Mouse (Mus musculus): ENCODE measurements at regions not wholly inside any gene's neighbourhood (a gene's known extent, or its start where the extent isn't known, plus 50 kb on each side); places are given as distances from the start of the nearest gene placed in this dataset.

GRCm38 (mm10) chr3:101709379-101709970, 105.0 kb upstream of the Atp1a1 start:
- TF ChIP-seq CTCF (IDR thresholded peaks at IDR 0.05; ENCODE audit: extremely low read depth, insufficient read depth, low read length) (no peak), POLR2A (IDR thresholded peaks at IDR 0.05; ENCODE audit: extremely low read depth, insufficient read depth, low read length) (no peak)
